Mouse (Mus musculus) embryonic fibroblast, embryonic 13.5 days (primary cell): Measurements from ENCODE around the gene Slc35b4.

Source experiments
- CTCF ChIP-seq: IDR thresholded peaks from 2 replicates; pipeline ENCODE4 v1.5.1; 2011; ENCODE audit warnings: mild to moderate bottlenecking, control low read depth, low read length, moderate library complexity, borderline replicate concordance; ENCODE audit not compliant: insufficient read depth
- POLR2A ChIP-seq: IDR thresholded peaks from 2 replicates; pipeline ENCODE4 v1.6.1; 2011; ENCODE audit warnings: low read depth, mild to moderate bottlenecking, control low read depth, low read length, moderate library complexity

GRCm38 (mm10) chr6:34149821-34150220 is 27.1 kb downstream of the Slc35b4 start:
- TF ChIP-seq POLR2A (no peak), CTCF (no peak)
